Mouse (Mus musculus) lung, postnatal 0 days (tissue): ENCODE data around the gene Kif12.

Source experiments
- CTCF ChIP-seq: IDR thresholded peaks from 2 replicates; pipeline ENCODE4 v1.5.1; 2016; ENCODE audit warnings: antibody characterized with exemption, mild to moderate bottlenecking
- EP300 ChIP-seq: IDR thresholded peaks from 2 replicates; pipeline ENCODE4 v1.6.1; 2016; ENCODE audit warnings: antibody characterized with exemption, mild to moderate bottlenecking, control low read depth

- TF ChIP-seq CTCF: no peak; the same call in 1 of the 2 replicates
- no peak for TF ChIP-seq EP300
Observed at GRCm38 (mm10) chr4:63216566-63216965, 44.6 kb upstream of the Kif12 start.
